Mouse (Mus musculus): ENCODE data around the gene Slc35g2.

DNA sequence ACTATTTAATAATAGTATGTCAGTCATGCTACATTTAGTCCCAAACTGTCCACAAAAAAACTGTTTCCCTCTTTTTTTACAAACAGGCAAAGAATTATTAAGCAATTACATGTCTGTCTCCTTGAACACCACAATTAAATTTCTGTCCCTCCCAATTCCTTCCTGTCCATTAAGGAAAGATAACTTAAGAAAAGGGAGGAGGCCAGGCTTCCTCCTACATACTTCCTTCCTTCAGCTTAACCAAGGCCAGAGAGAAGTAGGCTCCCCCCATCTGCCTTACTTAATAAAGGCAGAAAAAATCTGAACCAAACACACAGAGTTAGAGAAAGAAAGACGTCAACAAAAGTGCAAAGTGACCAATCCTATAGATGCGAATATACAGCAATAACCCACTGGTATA is 63.3 kb downstream of the Slc35g2 start:
- no peak for TF ChIP-seq ZNF384 (IDR thresholded peaks at IDR 0.05; ENCODE audit: low read depth, low read length)
- TF ChIP-seq MAFK (IDR thresholded peaks at IDR 0.05; ENCODE audit: insufficient read depth, low read depth, low read length), result no peak
- no peak for TF ChIP-seq CHD2 (IDR thresholded peaks at IDR 0.05; ENCODE audit: low read depth, low read length)
- TF ChIP-seq ZC3H11A (IDR thresholded peaks at IDR 0.05; ENCODE audit: borderline replicate concordance, low read depth, low read length), result no peak
- no peak for TF ChIP-seq HCFC1 (IDR thresholded peaks at IDR 0.05; ENCODE audit: borderline replicate concordance, insufficient read depth, low read length)

Data from ES-E14 (cell line).